Mouse (Mus musculus): ENCODE data around the gene Pet117. TPM values are rescaled to one million over a fixed set of nuclear protein-coding genes. Genes with fewer than 3 reads are reported as not detected.

The Pet117 gene
- total and polyA plus RNA-seq, 3 experiments: not detected

DNA sequence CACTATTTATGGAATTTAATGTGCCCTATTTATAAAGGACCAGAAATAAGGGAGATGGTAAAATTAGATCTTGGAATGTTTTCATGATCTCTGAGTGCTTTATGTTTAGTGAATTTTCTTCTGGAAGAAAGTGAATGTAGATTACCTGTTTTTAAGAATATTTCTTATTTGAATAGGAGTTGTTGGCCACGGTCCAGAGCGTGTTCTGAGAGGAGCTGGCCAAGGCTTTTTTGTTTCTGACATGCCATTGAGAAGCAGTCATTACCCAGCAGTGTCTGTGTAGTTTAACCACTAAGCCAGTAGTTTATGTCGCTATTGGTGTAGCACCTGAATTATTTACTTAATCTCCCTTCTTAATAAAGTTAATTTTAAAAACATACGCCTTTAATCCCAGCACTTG is 12.9 kb downstream of the Pet117 start:
- H3K4me1 ChIP-seq (ENCODE audit: control insufficient read depth in 1 of 2, insufficient read depth in 2 of 2, low read length in 2 of 2): no peaks in the 10 kb centered on the region; a peak in 1 of 4 replicates
- H3K4me3 ChIP-seq (ENCODE audit: control insufficient read depth in 1 of 2, insufficient read depth in 1 of 2, low read depth in 2 of 2, low read length in 2 of 2): no peak overlapping the region
- no peaks in the 10 kb centered on the region for H3K79me2 ChIP-seq (ENCODE audit: control insufficient read depth, insufficient read depth, low read length, poor library complexity)
- H3K36me3 ChIP-seq (ENCODE audit: control insufficient read depth in 1 of 2, insufficient read depth in 2 of 2, low read length in 2 of 2): peaks cover 3 to 31% of the 10 kb centered on the region in 2 experiments; a peak in 3 of 4 replicates
- H3K9me3 ChIP-seq (replicated peaks; ENCODE audit: insufficient read depth, low read length): no peaks in the 10 kb centered on the region
- no peak overlapping the region for H3K27ac ChIP-seq (ENCODE audit: control insufficient read depth, low read depth, low read length)
- TF ChIP-seq TBP (IDR thresholded peaks at IDR 0.05; ENCODE audit: low read depth, low read length) (no peak), CHD2 (IDR thresholded peaks at IDR 0.05; ENCODE audit: low read length) (no peak), MXI1 (IDR thresholded peaks at IDR 0.05; ENCODE audit: low read depth, low read length) (no peak), MAFK (IDR thresholded peaks at IDR 0.05; ENCODE audit: borderline replicate concordance, low read depth, low read length) (no peak), MAZ (IDR thresholded peaks at IDR 0.05; ENCODE audit: low read depth, low read length) (no peak), KAT2A (conservative IDR thresholded peaks at IDR 0.05; ENCODE audit: low read depth, low read length) (no peak), UBTF (IDR thresholded peaks at IDR 0.05; ENCODE audit: borderline replicate concordance, insufficient read depth, low read depth, low read length) (no peak), CTCF (IDR thresholded peaks at IDR 0.05 in 2 of 3, conservative IDR thresholded peaks at IDR 0.05 in 1 of 3; ENCODE audit: control insufficient read depth in 1 of 3, insufficient read depth in 1 of 3, low read depth in 2 of 3, low read length in 3 of 3, poor library complexity in 1 of 3, severe bottlenecking in 1 of 3) (no peak), ELF1 (IDR thresholded peaks at IDR 0.05; ENCODE audit: low read depth, low read length) (no peak), POLR2AphosphoS2 (IDR thresholded peaks at IDR 0.05; ENCODE audit: low read length) (no peak), ZC3H11A (IDR thresholded peaks at IDR 0.05; ENCODE audit: low read depth, low read length) (no peak), GATA1 (IDR thresholded peaks at IDR 0.05; ENCODE audit: low read depth, low read length) (no peak), ZNF384 (IDR thresholded peaks at IDR 0.05; ENCODE audit: low read depth, low read length) (no peak), TCF12 (IDR thresholded peaks at IDR 0.05; ENCODE audit: low read depth, low read length) (no peak), RCOR1 (IDR thresholded peaks at IDR 0.05; ENCODE audit: low read depth, low read length) (no peak)
- H3K27me3 ChIP-seq (ENCODE audit: control insufficient read depth in 1 of 2, insufficient read depth in 2 of 2, low read length in 2 of 2): no peaks in the 10 kb centered on the region
- DNase-seq (ENCODE audit: low read depth, low spot score): no peak
- H3K9ac ChIP-seq (ENCODE audit: control insufficient read depth, low read depth, low read length, poor library complexity, severe bottlenecking): no peak overlapping the region

DNA sequence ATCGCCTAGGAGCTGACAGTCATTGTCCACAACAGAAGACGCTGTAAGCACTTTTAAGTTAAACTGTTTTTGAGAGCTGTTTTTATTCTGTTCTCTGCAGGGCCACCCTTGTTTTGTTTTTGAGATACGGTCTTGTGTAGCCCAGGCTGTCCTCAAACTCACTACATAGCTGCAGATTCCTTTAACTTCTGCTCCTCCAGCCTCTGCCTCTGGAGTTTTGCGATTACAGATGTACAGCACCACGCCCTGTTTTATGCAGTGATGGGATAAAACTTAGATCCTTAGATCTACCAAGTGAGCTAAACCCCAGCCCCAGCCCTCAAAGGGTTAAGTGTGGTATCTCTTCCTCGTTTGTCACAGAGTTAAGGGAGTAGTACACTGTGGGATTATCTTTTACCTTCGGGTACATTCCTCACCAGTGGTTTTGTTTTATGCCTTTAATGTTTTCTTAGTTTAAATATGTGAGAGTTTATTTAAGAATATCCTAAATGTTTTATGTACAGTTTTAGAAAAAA is 13.9 kb downstream of the Pet117 start:
- Histone ChIP-seq H3K9me3 (replicated peaks; ENCODE audit: insufficient read depth, low read length) (no peaks in the 10 kb centered on the region), H3K79me2 (ENCODE audit: control insufficient read depth, insufficient read depth, low read length, poor library complexity) (no peaks in the 10 kb centered on the region), H3K9ac (ENCODE audit: control insufficient read depth, low read depth, low read length, poor library complexity, severe bottlenecking) (no peak overlapping the region), H3K27me3 (ENCODE audit: control insufficient read depth in 1 of 2, insufficient read depth in 2 of 2, low read length in 2 of 2) (no peaks in the 10 kb centered on the region), H3K27ac (ENCODE audit: control insufficient read depth, low read depth, low read length) (no peak overlapping the region), H3K36me3 (ENCODE audit: control insufficient read depth in 1 of 2, insufficient read depth in 2 of 2, low read length in 2 of 2) (peaks cover 3 to 26% of the 10 kb centered on the region in 2 experiments; a peak in 3 of 4 replicates), H3K4me3 (ENCODE audit: control insufficient read depth in 1 of 2, insufficient read depth in 1 of 2, low read depth in 2 of 2, low read length in 2 of 2) (no peak overlapping the region), H3K4me1 (ENCODE audit: control insufficient read depth in 1 of 2, insufficient read depth in 2 of 2, low read length in 2 of 2) (no peaks in the 10 kb centered on the region; a peak in 1 of 4 replicates)
- TF ChIP-seq KAT2A (conservative IDR thresholded peaks at IDR 0.05; ENCODE audit: low read depth, low read length) (no peak), MEF2A (IDR thresholded peaks at IDR 0.05; ENCODE audit: extremely low read depth, insufficient replicate concordance, low read depth, low read length, poor library complexity, severe bottlenecking) (no peak), RCOR1 (IDR thresholded peaks at IDR 0.05; ENCODE audit: low read depth, low read length) (no peak), MYB (IDR thresholded peaks at IDR 0.05; ENCODE audit: low read depth, low read length) (no peak), NELFE (IDR thresholded peaks at IDR 0.05; ENCODE audit: low read depth, low read length) (no peak), ZC3H11A (IDR thresholded peaks at IDR 0.05; ENCODE audit: low read depth, low read length) (no peak), ELF1 (IDR thresholded peaks at IDR 0.05; ENCODE audit: low read depth, low read length) (no peak), MAZ (IDR thresholded peaks at IDR 0.05; ENCODE audit: low read depth, low read length) (no peak), POLR2AphosphoS2 (IDR thresholded peaks at IDR 0.05; ENCODE audit: low read length) (no peak)
- DNase-seq (ENCODE audit: low read depth, low spot score): no peak

Data from MEL (cell line).